Comparison of ENCODE assay signal across 10 mouse cellular contexts in genomic region chr6:99171901-99172588, GRCm38 (mm10).
DNase-seq lines count a peak whose midpoint lies in the region; ATAC-seq and TF ChIP-seq lines count a peak whose summit lies in the region.
"Had no signal": no experiment of that assay in that cellular context is flagged by ENCODE, and none has a peak within 500 bp of the region (broad histone marks: within the 10 kb centered on the region; RNA-seq: fewer than 3 reads in every experiment).

No protein-coding gene starts in this region.

- peak; percentile 22; the same call in 1 of the 2 replicates for ATAC-seq in liver, embryonic 15.5 days (ENCODE audit: insufficient read depth)
- ATAC-seq in stomach, embryonic 14.5 days (ENCODE audit: insufficient number of reproducible peaks, insufficient read depth, low FRiP score, low read depth), result no peak
- ATAC-seq in cerebellum, adult (ENCODE audit: insufficient number of reproducible peaks, low FRiP score, low TSS enrichment), result no peak

- DNase-seq in liver, adult 2 months (ENCODE audit: extremely low read depth, low read depth, low spot score), result peak; percentile 94
- no peak for DNase-seq in liver
- peak; percentile 57 for DNase-seq in fibroblast of lung, adult 2 months (ENCODE audit: low read depth)
- DNase-seq in left cerebral cortex, adult 18-20 months (ENCODE audit: low spot score in 2 of 2), result no peak
- no peak for DNase-seq in frontal cortex, postnatal 14 days (ENCODE audit: low spot score in 2 of 2)
- DNase-seq: gastrocnemius, postnatal 14 days; left cerebral cortex, postnatal 4 days had no signal

- TF ChIP-seq POLR2A in liver, adult 2 months (IDR thresholded peaks at IDR 0.05; ENCODE audit: extremely low read depth, insufficient read depth, low read length), result 0 out of 2 replicates have a peak, but pooled peaks have one; percentile 24

- no peak for TF ChIP-seq CTCF in liver, adult 2 months (IDR thresholded peaks at IDR 0.05; ENCODE audit: low read depth, low read length)

- peak overlapping the region; percentile 43 for H3K4me2 ChIP-seq in liver, embryonic 15.5 days
- H3K4me2 ChIP-seq in stomach, embryonic 14.5 days (replicated peaks; ENCODE audit: low read depth, low read length), result peak overlapping the region; percentile 18

- H3K9me3 ChIP-seq in liver, embryonic 15.5 days (replicated peaks), result no peaks in the 10 kb centered on the region
- H3K9me3 ChIP-seq in stomach, embryonic 14.5 days (ENCODE audit: control insufficient read depth, low read depth, low read length), result no peaks in the 10 kb centered on the region

- 24% methylated on average over 8 of the region's 8 CpGs for WGBS in liver, adult 2 months
- WGBS in liver, embryonic 15.5 days (ENCODE audit: insufficient replicate concordance), result 35% methylated on average over 8 of the region's 8 CpGs
- 48% methylated on average over 8 of the region's 8 CpGs for WGBS in stomach, embryonic 14.5 days

- H3K79me2 ChIP-seq in liver, adult 2 months (ENCODE audit: control insufficient read depth, insufficient read depth, low read length), result no peaks in the 10 kb centered on the region; the same call in 1 of the 2 replicates

- no peaks in the 10 kb centered on the region for H3K27me3 ChIP-seq in liver, adult 2 months (ENCODE audit: control insufficient read depth, insufficient read depth, low read length)
- no peaks in the 10 kb centered on the region for H3K27me3 ChIP-seq in liver, embryonic 15.5 days
- no peaks in the 10 kb centered on the region for H3K27me3 ChIP-seq in stomach, embryonic 14.5 days (ENCODE audit: control insufficient read depth, insufficient read depth, low read length)

- no peaks in the 10 kb centered on the region for H3K36me3 ChIP-seq in liver, adult 2 months (ENCODE audit: control insufficient read depth, insufficient read depth, low read length)
- no peaks in the 10 kb centered on the region for H3K36me3 ChIP-seq in liver, embryonic 15.5 days (replicated peaks)
- no peaks in the 10 kb centered on the region for H3K36me3 ChIP-seq in stomach, embryonic 14.5 days (ENCODE audit: control insufficient read depth, insufficient read depth, low read length)

- peaks cover 26% of the 10 kb centered on the region for H3K4me1 ChIP-seq in liver, adult 2 months (ENCODE audit: control insufficient read depth, insufficient read depth, low read length)
- peaks cover 34% of the 10 kb centered on the region for H3K4me1 ChIP-seq in liver, embryonic 15.5 days (replicated peaks)
- H3K4me1 ChIP-seq in stomach, embryonic 14.5 days (ENCODE audit: control insufficient read depth, insufficient read depth, low read length), result peaks cover 30% of the 10 kb centered on the region

- H3K4me3 ChIP-seq in liver, adult 2 months (ENCODE audit: insufficient read depth, low read depth, low read length), result peak overlapping the region; percentile 16
- H3K4me3 ChIP-seq in liver, embryonic 15.5 days (replicated peaks), result no peak overlapping the region
- H3K4me3 ChIP-seq in stomach, embryonic 14.5 days (ENCODE audit: low read depth, low read length), result no peak overlapping the region

- H3K9ac ChIP-seq in liver, adult 2 months (ENCODE audit: low read depth, low read length), result peak overlapping the region; percentile 55
- no peak overlapping the region for H3K9ac ChIP-seq in liver, embryonic 15.5 days
- no peak overlapping the region for H3K9ac ChIP-seq in stomach, embryonic 14.5 days (replicated peaks; ENCODE audit: low read depth, low read length)

- H3K27ac ChIP-seq in liver, adult 2 months (replicated peaks; ENCODE audit: insufficient read depth, low read depth, low read length), result peak overlapping the region; percentile 89
- H3K27ac ChIP-seq in liver, embryonic 15.5 days (replicated peaks), result peak overlapping the region; percentile 67
- H3K27ac ChIP-seq in stomach, embryonic 14.5 days (ENCODE audit: low read length), result peak overlapping the region; percentile 67

Comparison
In these comparisons a context has a peak if more than half of its experiments do, and no peak if none do; other contexts are left out.
1. DNase-seq: peak in liver, adult 2 months (single experiment) and fibroblast of lung, adult 2 months (single experiment); none in liver (single experiment), left cerebral cortex, adult 18-20 months (0 of 2) and frontal cortex, postnatal 14 days (0 of 2).
2. Peak in every context shown above with its lines, with median percentiles within 50 percentile points of each other: H3K27ac ChIP-seq.